Mouse (Mus musculus) retina, adult 2 months (tissue): Measurements from ENCODE around the gene Fiz1.
"Not testable (repeated sequence)": the region's sequence is repeated elsewhere in the genome, so short reads cannot be mapped to it uniquely, and the experiment has no call there.

Source experiments
- DNase-seq: peaks from one replicate; pipeline ENCODE4 v3.0.0-alpha.2; 2012; ENCODE audit warnings: low read depth, low spot score

The Fiz1 gene

DNA sequence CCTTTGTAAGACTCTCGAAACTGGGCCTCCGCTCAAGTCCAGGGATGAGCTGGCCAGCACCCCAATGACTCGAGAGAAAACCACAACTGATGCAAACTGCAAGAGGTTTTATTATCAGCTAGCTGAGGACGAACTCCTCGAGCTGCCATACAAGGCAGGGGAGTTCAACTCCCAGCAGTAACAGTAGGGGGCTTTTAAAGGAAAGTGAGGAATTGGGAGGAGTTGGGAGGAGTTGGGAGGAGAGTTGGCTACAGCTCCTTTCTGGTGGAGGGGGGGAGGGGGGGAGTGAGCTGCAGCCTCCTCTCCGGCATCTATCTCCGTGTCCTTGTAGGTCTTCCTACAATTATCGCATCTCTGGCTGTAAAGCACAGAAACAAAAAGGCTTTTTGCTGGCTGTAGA lies 11.6 kb downstream of the Fiz1 start:
- DNase-seq: not testable (repeated sequence)

DNA sequence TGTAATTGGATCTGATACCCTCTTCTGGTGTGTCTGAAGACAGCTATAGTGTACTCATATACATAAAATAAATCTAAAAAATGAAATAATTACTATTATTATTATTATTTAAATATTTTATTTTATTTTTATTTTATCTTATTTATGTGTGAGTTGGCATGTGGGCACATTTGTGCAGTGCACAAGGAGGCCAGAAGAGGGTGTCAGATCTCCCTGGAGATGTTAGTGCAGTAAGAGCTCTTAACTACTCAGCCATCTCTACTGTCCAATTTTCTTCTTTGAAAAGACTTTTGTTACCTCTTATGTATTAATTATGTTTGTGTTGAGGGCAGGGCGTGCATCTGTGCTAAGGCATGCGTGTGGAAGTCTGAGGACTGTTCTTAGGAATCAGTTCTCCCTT lies 14.6 kb downstream of the Fiz1 start:
- no peak for DNase-seq

DNA sequence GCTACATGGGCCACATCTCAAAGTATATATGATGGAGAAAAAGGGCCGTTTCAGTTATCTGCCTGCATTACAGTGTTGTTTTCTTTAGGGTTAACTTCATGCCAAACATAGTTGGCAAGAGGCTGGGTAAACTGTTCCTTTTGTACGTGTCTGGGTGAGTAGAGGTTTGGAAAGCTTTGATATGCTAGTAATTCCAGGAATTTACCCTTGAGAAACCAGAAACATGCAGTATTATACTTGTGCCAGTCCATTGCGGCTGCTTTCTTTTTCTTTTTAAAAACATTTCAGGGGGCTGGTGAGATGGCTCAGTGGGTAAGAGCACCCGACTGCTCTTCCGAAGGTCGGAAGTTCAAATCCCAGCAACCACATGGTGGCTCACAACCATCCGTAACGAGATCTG lies 17.6 kb downstream of the Fiz1 start:
- DNase-seq: no peak

GRCm38 (mm10) chr7:4996003-4996895 lies 18.2 kb downstream of the Fiz1 start, which contains the start of gene Zfp579:
Gene Zfp579 (minus strand): TSS chr7:4996158.
- DNase-seq: peak; percentile 88

GRCm38 (mm10) chr7:4995268-4996002 lies 19.1 kb downstream of the Fiz1 start:
- no peak for DNase-seq

DNA sequence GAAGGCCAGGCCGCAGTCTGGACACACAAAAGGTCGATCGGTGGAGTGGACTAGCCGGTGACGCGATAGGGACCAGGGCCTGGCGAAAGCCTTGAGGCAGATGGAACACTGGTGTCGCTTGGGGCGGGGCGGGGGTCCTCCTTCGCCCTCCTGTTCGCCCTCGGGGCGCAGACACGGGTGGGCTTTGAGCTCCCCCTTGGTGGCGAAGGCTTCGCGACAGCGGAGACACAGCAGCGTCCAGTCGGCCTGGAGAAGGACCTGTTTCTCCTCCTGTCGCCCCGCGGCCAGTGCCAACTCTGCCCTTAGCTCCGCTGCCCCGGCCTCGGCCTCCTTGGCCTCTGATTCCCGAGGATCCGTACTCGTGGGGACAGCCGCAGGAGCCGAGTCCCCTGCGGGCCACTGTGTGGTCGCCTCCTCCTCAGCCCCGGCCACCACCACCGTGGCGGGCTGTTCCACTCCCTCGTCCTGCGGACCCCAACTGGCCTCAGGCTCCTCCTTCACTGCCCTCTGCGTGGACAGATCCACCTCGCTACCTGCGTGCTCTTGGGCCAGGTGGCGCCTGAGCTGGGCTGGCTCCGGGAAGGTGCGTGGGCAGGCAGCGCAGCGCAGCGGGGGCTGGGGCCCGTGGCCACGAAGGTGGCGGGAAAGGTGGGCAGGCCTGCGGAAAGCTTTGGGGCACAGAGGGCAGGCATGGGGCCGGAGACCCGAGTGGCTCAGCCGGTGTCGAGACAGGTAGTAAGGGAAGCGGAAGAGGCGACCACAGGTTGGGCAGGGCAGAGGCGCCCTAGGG lies 20.3 kb downstream of the Fiz1 start:
- DNase-seq: no peak

DNA sequence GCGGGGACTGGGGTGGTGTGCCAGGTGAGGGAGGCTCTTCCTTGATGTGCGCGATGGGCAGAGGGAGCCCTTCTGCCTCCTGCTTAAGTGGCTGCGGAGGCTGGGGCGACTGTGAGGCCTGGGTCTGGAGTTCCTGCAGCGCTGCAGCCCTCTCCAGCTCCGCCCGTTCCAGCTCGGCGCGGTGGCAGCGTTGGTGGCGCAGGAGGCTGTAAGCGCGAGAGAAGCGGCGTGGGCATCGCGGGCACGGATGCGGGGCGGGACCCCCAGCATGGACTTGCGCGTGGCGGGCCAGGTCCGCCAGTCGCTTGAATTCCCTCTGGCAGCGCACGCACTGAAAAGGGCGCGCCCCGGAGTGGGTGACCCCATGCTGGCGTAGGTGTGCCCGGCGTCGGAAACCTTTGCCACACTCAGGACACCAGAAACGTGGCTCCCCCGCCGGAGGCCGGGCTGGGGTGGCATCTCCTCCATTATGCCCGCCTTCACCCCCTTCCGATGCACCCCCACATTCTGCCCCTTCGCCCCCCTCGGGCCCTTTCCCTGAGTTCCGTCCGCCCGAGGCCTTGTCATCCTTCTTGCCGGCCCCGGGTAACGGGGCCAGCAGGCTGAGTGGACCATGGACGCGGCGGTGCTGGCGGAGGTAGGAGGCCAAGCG lies 21.0 kb downstream of the Fiz1 start:
- no peak for DNase-seq

- DNase-seq: no peak
Observed at GRCm38 (mm10) chr7:4988250-4988649, 26.2 kb downstream of the Fiz1 start.

- no peak for DNase-seq
Observed at GRCm38 (mm10) chr7:4976832-4977231, 37.7 kb downstream of the Fiz1 start.

DNA sequence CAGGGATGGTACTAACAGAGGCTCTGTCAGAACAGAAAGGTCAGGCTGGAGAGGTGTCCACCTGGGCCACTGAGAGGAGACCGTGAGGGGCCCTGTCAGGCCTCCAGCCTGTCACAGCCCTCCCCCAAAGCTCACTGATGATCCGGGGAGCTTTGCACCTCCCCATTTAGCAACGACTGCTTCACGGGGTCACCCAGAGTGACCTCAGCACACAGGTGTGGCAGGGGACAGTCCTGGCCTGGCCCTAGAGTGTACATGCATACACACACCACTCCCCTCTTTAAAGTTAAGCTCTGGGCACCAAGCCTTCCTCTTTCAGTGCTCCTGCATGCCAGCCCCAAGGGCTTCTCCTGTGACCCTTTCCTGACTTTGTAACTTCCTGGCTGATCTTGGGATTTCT lies 39.0 kb downstream of the Fiz1 start:
- no peak for DNase-seq

GRCm38 (mm10) chr7:4972321-4973047 lies 42.0 kb downstream of the Fiz1 start:
- DNase-seq: no peak

DNA sequence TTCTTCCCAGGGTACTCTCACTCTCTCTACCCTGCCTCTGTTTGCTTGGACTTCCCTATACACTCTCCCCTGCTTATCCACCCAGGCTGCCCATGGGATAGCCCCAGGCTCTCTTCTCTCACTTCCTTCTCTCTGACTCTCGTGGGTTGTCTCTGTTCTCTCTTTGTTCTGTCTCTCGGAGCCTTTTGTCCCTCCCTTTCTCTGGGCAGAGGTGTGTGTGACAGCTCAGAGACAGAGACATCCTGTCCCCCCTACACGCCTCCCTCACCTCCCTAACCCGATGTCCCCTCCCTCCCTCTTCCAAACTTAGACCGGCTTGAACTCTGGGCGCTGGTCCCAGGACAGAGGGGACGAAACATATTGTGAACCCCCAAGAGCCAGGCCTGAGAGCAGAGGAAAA lies 42.8 kb downstream of the Fiz1 start:
- DNase-seq: no peak

GRCm38 (mm10) chr7:4971068-4971467 lies 43.4 kb downstream of the Fiz1 start, which contains the start of gene Sbk3:
Gene Sbk3 (minus strand): TSS chr7:4971168.
- DNase-seq: no peak

DNA sequence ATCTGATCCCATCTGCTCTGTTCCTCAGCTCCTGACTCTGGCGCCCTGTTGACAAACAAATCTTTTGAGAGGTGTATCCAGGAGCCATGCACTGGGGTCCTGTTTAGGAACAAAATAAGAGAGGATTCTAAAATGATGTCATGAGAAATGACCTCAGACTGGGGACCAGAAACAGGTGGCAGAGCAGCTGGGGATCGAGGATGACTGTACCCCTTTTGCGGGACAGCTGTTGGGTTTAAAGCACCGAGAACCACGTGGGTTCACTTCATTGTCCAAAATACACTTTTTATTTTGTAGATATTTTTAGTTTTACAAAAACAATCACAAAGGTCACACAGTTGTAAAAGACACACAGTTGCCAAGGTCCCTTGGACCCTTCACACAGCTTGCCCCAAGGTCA lies 49.5 kb downstream of the Fiz1 start:
- DNase-seq: no peak

DNA sequence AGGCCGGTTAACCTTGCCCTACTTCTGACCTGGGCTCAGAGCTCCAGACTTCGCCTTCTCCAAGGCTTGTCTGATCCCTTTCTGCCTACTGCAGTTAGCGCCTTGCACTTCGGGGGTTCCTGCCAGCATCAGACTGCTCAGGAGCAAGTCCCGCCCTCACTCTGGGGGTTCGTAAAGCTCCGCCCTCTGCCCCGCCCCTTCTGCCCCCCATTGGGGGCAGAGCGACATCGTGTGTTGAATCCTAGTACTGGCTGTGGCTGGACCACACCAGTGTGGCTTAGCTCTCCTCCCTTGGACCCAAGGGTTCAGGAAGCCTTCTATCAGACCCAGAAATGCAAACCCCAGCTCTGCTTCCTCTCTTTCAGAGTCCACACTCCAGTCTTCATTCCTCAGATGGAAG lies 50.2 kb downstream of the Fiz1 start, which contains the start of gene Sbk2:
Gene Sbk2 (minus strand): TSS at position 135 of the 400 bp plus-strand sequence.
- DNase-seq: peak; percentile 71

- DNase-seq: no peak
Observed at GRCm38 (mm10) chr7:4963527-4963926, 51.0 kb downstream of the Fiz1 start.

DNA sequence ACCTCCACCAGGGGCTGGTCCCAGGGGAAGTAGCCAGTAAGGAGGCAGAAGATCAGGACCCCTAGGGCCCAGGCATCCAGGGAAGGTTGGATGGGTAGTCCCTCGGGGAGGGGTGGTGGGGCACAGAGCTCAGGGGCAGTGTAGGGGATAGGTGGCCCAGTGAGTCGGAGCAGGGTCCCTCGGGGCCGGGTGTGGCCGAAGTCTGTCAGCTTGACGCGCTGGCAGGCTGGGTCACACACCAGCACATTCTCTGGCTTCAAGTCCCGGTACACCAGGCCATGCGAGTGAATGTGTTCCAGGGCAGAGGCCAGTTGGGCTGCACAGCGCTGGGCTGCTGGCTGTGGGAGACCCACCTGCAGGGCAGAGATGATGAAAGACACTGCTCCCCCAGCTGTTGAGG lies 57.1 kb downstream of the Fiz1 start:
- no peak for DNase-seq
